Mouse (Mus musculus) gastrocnemius, postnatal 14 days (tissue): ENCODE measurements at regions not wholly inside any gene's neighbourhood (a gene's known extent, or its start where the extent isn't known, plus 50 kb on each side); places are given as distances from the start of the nearest gene placed in this dataset.
"Not testable (repeated sequence)": the region's sequence is repeated elsewhere in the genome, so short reads cannot be mapped to it uniquely, and the experiment has no call there.

ENCODE experiments used
- DNase-seq: peaks from one replicate; pipeline ENCODE4 v3.0.0; 2021; ENCODE audit warnings: mixed read lengths
- intact Hi-C: fragments of 180-260 bp; cut with DNase I; formaldehyde crosslinking; loops from one replicate; pipeline ENCODE4 v1.15.1; 2025; ENCODE audit warnings: low total_unique reads

DNA sequence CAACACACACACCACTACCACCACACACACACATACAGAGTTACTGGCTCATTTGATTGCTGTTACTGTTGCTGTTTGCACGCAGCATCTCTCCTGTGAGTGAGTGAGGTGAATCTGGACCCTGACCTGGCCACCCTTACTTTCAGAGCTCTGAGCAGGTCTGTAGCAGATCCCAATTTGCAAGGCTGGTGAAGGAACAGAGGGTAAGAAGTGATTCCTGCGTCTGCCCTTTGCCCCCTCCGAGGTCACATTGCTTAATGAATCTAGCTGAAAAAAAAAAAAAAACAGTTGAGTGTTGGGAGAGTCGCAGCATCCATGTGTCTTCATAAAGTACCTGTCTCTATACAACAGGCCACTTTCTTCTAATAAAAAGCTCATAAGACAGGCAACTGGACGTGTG lies 224.1 kb upstream of the Klf3 start:
- intact Hi-C loops, result no loop called here
- DNase-seq, result no peak

- intact Hi-C loops, result loop anchor here (10.0 kb wide), 1 partner anchor 155 kb away; no protein-coding TSS in a partner anchor
- DNase-seq, result peak; percentile 50
These were observed 223.5 kb upstream of the Klf3 start for GRCm38 (mm10) chr5:64579494-64580339.

DNA sequence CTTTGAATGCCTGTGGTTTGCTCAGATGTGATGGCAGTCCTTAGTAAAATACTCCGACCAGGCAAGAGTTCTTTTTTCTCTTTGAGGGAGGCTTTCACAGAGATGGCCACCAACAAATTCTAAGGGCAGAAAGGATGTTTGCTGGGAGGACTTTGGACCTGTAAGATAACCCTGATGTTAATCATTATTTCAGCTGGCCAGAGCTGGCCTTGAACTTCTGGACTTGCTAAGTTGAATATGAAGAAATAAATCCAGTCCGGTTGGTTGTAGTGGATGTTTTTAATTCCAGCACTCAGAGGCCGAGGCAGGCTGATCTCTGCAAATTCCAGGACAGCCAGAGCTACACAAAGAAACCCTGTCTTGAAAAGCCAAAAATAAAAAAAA lies 222.9 kb upstream of the Klf3 start:
- intact Hi-C loops, result loop anchor here (10.0 kb wide), 1 partner anchor 154 kb away; no protein-coding TSS in a partner anchor
- DNase-seq, result no peak

GRCm38 (mm10) chr5:64580786-64581445 lies 222.3 kb upstream of the Klf3 start:
- no peak for DNase-seq
- intact Hi-C loops, result loop anchor here (10.0 kb wide), 1 partner anchor 154 kb away; no protein-coding TSS in a partner anchor

GRCm38 (mm10) chr5:64581461-64581860 lies 221.7 kb upstream of the Klf3 start:
- peak; percentile 89 for DNase-seq
- intact Hi-C loops, result loop anchor here (10.0 kb wide), 1 partner anchor 153 kb away; no protein-coding TSS in a partner anchor

DNA sequence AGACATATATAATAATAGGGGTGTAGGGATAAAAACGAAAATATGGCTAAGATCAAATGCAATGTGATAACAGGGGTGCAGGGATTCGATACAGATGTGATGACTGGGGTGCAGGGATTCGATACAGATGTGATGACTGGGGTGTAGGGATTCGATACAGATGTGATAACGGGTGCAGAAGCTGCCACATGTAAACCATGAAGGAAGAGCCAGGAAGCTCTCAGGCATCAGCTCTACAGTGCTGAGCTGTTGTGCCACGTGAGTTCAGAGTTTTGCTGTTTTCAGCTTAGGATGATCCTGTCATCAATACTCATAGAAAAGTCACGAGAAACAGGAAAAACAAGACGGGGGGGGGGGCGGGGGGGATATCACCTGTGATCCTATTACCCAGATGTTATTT lies 221.2 kb upstream of the Klf3 start:
- no peak for DNase-seq
- intact Hi-C loops, result loop anchor here (10.0 kb wide), 1 partner anchor 153 kb away; no protein-coding TSS in a partner anchor

DNA sequence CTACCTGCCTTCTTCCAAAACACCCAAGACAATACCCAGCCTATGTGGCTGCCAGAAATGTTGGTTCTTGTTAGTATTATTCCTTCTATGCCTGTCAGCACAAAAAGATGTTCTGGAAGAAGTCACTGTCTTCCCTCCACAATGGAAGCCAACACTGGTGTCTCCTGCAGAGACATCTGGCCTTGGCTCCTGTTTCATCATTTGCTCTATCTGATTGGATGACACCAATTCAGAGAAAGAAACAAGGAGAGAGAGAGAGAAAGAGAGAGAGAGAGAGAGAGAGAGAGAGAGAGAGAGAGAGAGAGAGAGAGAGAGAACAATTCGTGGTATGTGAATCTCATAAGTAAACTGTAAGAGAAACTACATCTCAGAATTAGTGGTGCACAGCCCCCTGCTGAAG lies 218.9 kb upstream of the Klf3 start:
- DNase-seq, result no peak
- intact Hi-C loops, result loop anchor here (10.0 kb wide), 1 partner anchor 150 kb away; no protein-coding TSS in a partner anchor

DNA sequence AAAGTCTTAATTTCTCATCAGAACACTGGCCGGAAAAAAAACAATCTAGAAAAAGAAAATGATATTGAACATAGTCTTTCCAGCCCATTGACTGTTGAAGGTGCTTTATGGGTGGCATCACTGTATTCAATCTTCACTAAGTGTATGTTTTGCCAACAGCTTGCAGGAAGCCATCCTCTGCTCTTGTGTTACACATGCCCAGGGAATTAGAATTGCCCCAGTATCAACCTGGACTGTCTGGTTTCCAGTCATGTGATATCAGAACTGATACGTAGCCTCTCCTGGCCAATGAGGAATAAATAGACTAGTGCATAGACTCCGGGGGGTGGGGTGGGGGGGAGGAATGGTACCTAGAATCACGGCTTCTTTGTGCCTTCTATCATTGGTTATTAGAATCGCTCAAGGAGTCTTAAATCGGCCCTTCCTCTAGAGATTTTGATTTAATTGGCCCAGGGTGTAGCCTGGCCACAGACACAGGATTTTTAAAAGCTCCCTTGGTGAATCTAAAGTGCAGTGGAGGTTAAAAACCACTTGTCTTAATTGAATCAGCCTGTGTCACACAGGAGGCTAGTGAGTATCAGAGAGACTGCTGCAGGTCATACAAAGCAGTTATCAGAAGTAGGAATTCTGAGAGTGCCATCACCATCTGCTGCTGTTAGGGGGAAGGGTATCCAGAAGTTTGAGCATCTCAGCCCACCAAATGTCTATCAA lies 218.0 kb upstream of the Klf3 start:
- intact Hi-C loops, result loop anchor here (10.0 kb wide), 1 partner anchor 150 kb away; no protein-coding TSS in a partner anchor
- no peak for DNase-seq

- no peak for DNase-seq
- intact Hi-C loops, result loop anchor here (10.0 kb wide), 1 partner anchor 148 kb away; no protein-coding TSS in a partner anchor
These were observed 216.9 kb upstream of the Klf3 start for GRCm38 (mm10) chr5:64586316-64586715.

DNA sequence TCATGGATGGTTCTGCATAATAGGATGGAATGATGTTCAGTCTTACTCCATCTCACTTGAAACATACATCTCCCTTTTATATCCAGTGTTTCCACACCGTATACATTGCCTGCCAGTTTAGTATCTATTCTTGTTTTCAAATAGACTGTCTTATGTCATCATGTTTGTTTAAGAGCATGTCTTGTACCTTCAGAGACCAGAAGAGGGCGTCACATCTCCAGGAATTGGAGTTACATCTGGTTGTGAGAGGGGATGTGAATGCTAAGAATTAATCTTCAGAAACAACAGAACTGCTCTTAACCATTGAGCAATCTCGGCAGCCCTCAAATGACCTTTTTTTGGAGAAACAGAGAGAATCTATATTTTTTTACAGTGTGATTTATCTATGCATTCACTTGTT lies 216.3 kb upstream of the Klf3 start:
- intact Hi-C loops, result loop anchor here (10.0 kb wide), 1 partner anchor 148 kb away; no protein-coding TSS in a partner anchor
- no peak for DNase-seq

GRCm38 (mm10) chr5:64587895-64588738 lies 215.1 kb upstream of the Klf3 start:
- DNase-seq, result no peak
- intact Hi-C loops, result loop anchor here (10.0 kb wide), 1 partner anchor 147 kb away; no protein-coding TSS in a partner anchor

DNA sequence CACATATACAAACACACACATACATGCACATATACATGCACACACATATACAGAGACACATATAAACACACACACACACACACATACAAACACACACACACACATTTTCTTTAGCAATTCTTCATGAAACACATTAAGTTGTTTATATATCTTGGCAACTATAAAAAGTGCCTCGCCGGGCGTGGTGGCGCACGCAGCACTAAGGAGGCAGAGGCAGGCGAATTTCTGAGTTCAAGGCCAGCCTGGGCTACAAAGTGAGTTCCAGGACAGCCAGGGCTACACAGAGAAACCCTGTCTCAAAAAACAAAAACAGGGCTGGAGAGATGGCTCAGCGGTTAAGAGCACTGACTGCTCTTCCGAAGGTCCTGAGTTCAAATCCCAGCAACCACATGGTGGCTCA lies 214.4 kb upstream of the Klf3 start:
- not testable (repeated sequence) for DNase-seq
- intact Hi-C loops, result loop anchor here (10.0 kb wide), 1 partner anchor 146 kb away; no protein-coding TSS in a partner anchor

- intact Hi-C loops, result no loop called here
- DNase-seq, result no peak
These were observed 213.2 kb upstream of the Klf3 start for GRCm38 (mm10) chr5:64590036-64590435.

DNA sequence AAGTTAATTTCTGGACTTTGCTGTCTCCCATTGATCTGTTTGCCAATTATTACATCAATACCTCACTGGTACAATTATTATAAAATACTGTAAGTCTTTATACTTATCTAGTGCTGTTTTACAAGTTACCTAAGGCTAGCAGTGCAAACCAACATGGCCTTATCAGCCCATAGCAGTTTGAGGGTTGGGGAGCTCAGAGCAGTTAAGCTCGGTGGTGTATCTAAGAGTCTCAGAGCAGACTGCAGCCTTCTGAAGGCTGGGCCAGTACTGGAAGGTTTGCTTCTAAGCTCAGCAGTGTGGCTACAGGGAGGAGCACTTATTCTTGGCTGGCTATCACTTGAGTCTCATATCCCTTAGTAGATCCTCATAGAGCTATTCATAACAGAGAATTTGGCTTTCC lies 212.4 kb upstream of the Klf3 start:
- intact Hi-C loops, result no loop called here

GRCm38 (mm10) chr5:64591792-64592191 lies 211.4 kb upstream of the Klf3 start:
- intact Hi-C loops, result no loop called here
- no peak for DNase-seq

More for the DNA sequence above, 212.4 kb upstream of the Klf3 start:
- DNase-seq, result no peak

DNA sequence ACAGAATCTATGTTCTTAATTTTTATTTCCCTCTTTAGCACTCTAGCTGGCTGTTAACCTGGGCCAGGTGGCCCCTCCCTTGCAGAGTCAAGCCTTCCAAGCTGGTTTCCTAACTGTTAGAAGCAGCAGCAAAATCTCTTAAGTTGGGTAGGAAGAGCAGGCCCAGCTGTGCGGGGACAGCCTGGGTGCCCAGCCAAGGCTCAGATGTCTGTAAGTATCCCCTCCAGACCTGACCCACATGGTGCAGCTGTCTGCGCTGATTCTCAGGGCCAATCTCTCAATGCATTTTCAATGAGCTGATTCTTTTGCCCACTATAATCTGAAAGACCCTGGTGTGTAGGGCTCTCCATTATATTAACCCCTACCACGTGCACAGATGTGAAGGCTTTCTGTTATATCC lies 208.0 kb upstream of the Klf3 start:
- intact Hi-C loops, result no loop called here
- peak; percentile 54 for DNase-seq

DNA sequence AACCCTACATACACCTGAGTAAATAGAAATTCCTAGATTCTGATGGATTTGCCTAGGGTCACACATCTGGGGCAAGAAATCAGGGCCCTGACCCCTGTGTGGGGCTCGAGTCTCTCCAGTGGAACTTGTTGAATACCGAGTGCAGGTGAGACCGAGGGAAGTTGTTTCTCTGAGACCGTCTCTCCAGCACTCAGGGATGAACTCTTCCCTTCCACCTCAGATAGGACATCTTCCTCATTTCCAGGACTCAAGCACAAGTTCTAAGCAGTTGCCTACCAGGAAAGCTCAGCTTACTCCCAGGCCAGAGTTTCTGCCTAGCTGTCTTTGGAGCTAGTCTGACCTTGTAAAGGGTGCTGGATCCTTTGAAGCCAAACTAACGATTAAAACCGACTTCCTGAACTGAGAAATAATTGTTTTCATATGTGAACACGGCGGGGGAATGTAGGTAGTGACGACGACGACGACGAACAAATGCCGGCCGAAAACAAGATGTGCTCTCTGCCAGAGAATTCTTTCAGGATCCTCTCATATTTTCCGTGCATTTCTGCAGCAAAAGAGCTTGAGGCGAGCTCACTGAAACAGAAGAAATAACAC lies 207.3 kb upstream of the Klf3 start:
- intact Hi-C loops, result no loop called here
- DNase-seq, result no peak

GRCm38 (mm10) chr5:64597021-64597420 lies 206.2 kb upstream of the Klf3 start:
- DNase-seq, result no peak
- intact Hi-C loops, result no loop called here
